Mouse (Mus musculus): Measurements from ENCODE around the gene 6430628N08Rik. TPM values are rescaled to one million over a fixed set of nuclear protein-coding genes. Genes with fewer than 3 reads are reported as not detected.

Gene 6430628N08Rik
- polyA plus RNA-seq, 1 experiment from 2014 or later = not detected

DNA sequence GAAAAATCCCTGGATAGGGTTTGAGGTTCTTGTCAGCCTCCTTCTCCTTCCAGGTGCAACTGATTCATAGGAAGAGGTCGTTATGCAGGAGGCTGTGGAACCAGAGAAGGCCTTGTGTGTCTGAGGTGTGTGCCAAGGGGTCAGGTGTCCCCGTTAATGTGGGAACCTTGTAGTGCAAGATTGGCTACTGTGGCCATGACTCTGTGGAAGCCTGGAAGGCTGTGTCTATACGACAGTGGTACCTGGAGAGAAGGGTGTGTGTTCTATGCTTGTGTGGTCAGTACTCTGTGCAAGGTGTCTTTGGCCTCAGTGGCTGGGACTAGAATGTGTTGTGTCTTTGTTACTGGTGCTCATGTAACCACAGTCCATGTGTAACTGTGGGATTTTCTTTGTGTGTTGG lies 50.2 kb downstream of the 6430628N08Rik start:
- Histone ChIP-seq H3K36me3 (replicated peaks) (no peaks in the 10 kb centered on the region), H3K4me2 (no peak overlapping the region), H3K4me1 (replicated peaks) (peaks cover 3% of the 10 kb centered on the region), H3K27ac (replicated peaks) (no peak overlapping the region), H3K4me3 (replicated peaks) (no peak overlapping the region), H3K9me3 (replicated peaks) (no peaks in the 10 kb centered on the region), H3K27me3 (peaks cover 100% of the 10 kb centered on the region), H3K9ac (no peak overlapping the region)
- WGBS (ENCODE audit: insufficient replicate concordance) = 4% methylated on average over 3 of the region's 3 CpGs
- no peak for ATAC-seq (ENCODE audit: insufficient read depth)

GRCm38 (mm10) chr4:115941242-115941820 lies 50.9 kb downstream of the 6430628N08Rik start:
- Histone ChIP-seq H3K4me1 (replicated peaks) (no peaks in the 10 kb centered on the region; the same call in none of the 2 replicates), H3K4me3 (replicated peaks) (no peak overlapping the region), H3K27ac (replicated peaks) (no peak overlapping the region), H3K9ac (no peak overlapping the region), H3K4me2 (no peak overlapping the region), H3K27me3 (peaks cover 100% of the 10 kb centered on the region), H3K9me3 (replicated peaks) (no peaks in the 10 kb centered on the region), H3K36me3 (replicated peaks) (no peaks in the 10 kb centered on the region)
- no peak for ATAC-seq (ENCODE audit: insufficient read depth)
- WGBS (ENCODE audit: insufficient replicate concordance) = 6% methylated on average over 9 of the region's 9 CpGs

DNA sequence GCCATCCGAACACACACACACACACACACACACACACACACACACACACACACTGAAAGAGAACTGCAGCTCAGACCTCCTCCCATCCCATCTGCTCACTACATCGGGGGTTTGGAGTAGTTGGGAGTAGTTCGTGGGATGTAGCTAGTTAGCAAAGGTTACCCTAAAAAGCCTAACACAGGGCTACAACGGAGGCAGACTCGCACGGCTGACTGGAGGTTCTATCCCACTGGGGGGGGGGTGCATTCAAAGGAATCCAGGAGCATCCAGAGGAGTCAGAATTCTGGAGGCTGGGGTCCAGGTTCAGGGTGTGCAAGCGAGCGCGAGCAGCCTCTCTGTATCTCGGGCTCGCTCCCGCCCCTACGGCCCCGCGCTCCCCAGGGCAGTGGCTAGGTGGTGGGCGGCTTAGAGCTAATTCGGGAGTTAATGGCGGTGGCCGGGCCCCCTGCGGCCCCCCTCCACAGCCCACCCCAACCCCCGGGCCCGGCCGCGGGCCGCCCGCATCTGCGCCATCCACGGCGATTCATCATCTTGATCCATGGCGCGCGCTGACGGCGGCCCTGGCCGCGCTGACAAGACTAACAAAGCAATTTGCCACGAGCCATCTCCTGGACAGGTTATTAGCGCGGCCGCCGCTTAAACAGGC lies 53.3 kb downstream of the 6430628N08Rik start:
- H3K27me3 ChIP-seq = peaks cover 92% of the 10 kb centered on the region
- WGBS (ENCODE audit: insufficient replicate concordance) = 2% methylated on average over 40 of the region's 41 CpGs
- no peaks in the 10 kb centered on the region for H3K36me3 ChIP-seq (replicated peaks)
- no peak overlapping the region for H3K4me2 ChIP-seq
- no peaks in the 10 kb centered on the region; the same call in none of the 2 replicates for H3K4me1 ChIP-seq (replicated peaks)
- ATAC-seq (ENCODE audit: insufficient read depth) = no peak
- H3K4me3 ChIP-seq (replicated peaks) = no peak overlapping the region
- H3K9me3 ChIP-seq (replicated peaks) = no peaks in the 10 kb centered on the region
- H3K9ac ChIP-seq = no peak overlapping the region
- H3K27ac ChIP-seq (replicated peaks) = no peak overlapping the region

Other genes starting within 250 kb of the 6430628N08Rik start
- gene Cyp4b1, start 242.9 kb upstream of the 6430628N08Rik start, polyA plus RNA-seq (2015; fragmentation: Nextera tagmentation; extraction: Ambion mirVana) = 3.7 and 3.8 TPM in 2 replicates
- 10.3 and 10.7 TPM in 2 replicates for gene Efcab14, start 152.9 kb upstream of the 6430628N08Rik start, polyA plus RNA-seq (2015; fragmentation: Nextera tagmentation; extraction: Ambion mirVana)
- not detected in 2 replicates for gene Tex38, start 109.6 kb upstream of the 6430628N08Rik start, polyA plus RNA-seq (2015; fragmentation: Nextera tagmentation; extraction: Ambion mirVana)
- gene Atpaf1, start 105.9 kb upstream of the 6430628N08Rik start, polyA plus RNA-seq (2015; fragmentation: Nextera tagmentation; extraction: Ambion mirVana) = 15.7 and 16.4 TPM in 2 replicates
- gene Mob3c, start 62.6 kb upstream of the 6430628N08Rik start, polyA plus RNA-seq (2015; fragmentation: Nextera tagmentation; extraction: Ambion mirVana) = 8.0 and 8.2 TPM in 2 replicates
- 30.0 and 33.1 TPM in 2 replicates for gene Mknk1, start 51.5 kb upstream of the 6430628N08Rik start, polyA plus RNA-seq (2015; fragmentation: Nextera tagmentation; extraction: Ambion mirVana)
- not detected in 2 replicates for gene Kncn, start 6.3 kb upstream of the 6430628N08Rik start, polyA plus RNA-seq (2015; fragmentation: Nextera tagmentation; extraction: Ambion mirVana)
- not detected in 2 replicates for gene Dmbx1, start 49.3 kb downstream of the 6430628N08Rik start, polyA plus RNA-seq (2015; fragmentation: Nextera tagmentation; extraction: Ambion mirVana)
- gene Faah, start 127.3 kb downstream of the 6430628N08Rik start, polyA plus RNA-seq (2015; fragmentation: Nextera tagmentation; extraction: Ambion mirVana) = 10.0 and 12.7 TPM in 2 replicates
- gene Nsun4, start 163.2 kb downstream of the 6430628N08Rik start, polyA plus RNA-seq (2015; fragmentation: Nextera tagmentation; extraction: Ambion mirVana) = 9.0 and 9.8 TPM in 2 replicates
- 303 and 305 TPM in 2 replicates for gene Uqcrh, start 184.4 kb downstream of the 6430628N08Rik start, polyA plus RNA-seq (2015; fragmentation: Nextera tagmentation; extraction: Ambion mirVana)
- 25.5 and 27.6 TPM in 2 replicates for gene Lrrc41, start 184.6 kb downstream of the 6430628N08Rik start, polyA plus RNA-seq (2015; fragmentation: Nextera tagmentation; extraction: Ambion mirVana)
- 26.0 and 26.8 TPM in 2 replicates for gene Rad54l, start 233.0 kb downstream of the 6430628N08Rik start, polyA plus RNA-seq (2015; fragmentation: Nextera tagmentation; extraction: Ambion mirVana)
- 11.5 and 12.4 TPM in 2 replicates for gene Pomgnt1, start 233.2 kb downstream of the 6430628N08Rik start, polyA plus RNA-seq (2015; fragmentation: Nextera tagmentation; extraction: Ambion mirVana)